Mouse (Mus musculus) c-Kit-positive CD71-positive TER-119-negative erythroid progenitor cells, embryonic 14.5 days (primary cell): ENCODE data around the gene Daxx.
A peak's percentile ranks its signal among the peaks of the same experiment; 100 is the strongest.

Source experiments
- DNase-seq: peaks from one replicate; pipeline ENCODE4 v3.0.0-alpha.2; 2013; ENCODE audit warnings: low read depth

The Daxx gene

GRCm38 (mm10) chr17:33921361-33921760, 12.1 kb downstream of the Daxx start:
- DNase-seq: no peak

- no peak for DNase-seq
Measured at GRCm38 (mm10) chr17:33924577-33925283, 15.5 kb downstream of the Daxx start.

GRCm38 (mm10) chr17:33925406-33926116, 16.3 kb downstream of the Daxx start:
- no peak for DNase-seq

- DNase-seq: no peak
Measured at GRCm38 (mm10) chr17:33926207-33926932, 17.2 kb downstream of the Daxx start.

- DNase-seq: no peak
Measured at GRCm38 (mm10) chr17:33928251-33928947, 19.2 kb downstream of the Daxx start.

- peak; percentile 89 for DNase-seq
Measured at GRCm38 (mm10) chr17:33929371-33930279, 20.4 kb downstream of the Daxx start, which contains the start of gene Rgl2. Gene Rgl2 (plus strand): TSS chr17:33929543.

GRCm38 (mm10) chr17:33930280-33931158, 21.3 kb downstream of the Daxx start:
- no peak for DNase-seq

GRCm38 (mm10) chr17:33931159-33931866, 22.1 kb downstream of the Daxx start:
- no peak for DNase-seq

- DNase-seq: no peak
Measured at GRCm38 (mm10) chr17:33931947-33932346, 22.7 kb downstream of the Daxx start.

- DNase-seq: no peak
Measured at GRCm38 (mm10) chr17:33932448-33932847, 23.2 kb downstream of the Daxx start.

GRCm38 (mm10) chr17:33932970-33933369, 23.8 kb downstream of the Daxx start:
- no peak for DNase-seq

GRCm38 (mm10) chr17:33935422-33936055, 26.3 kb downstream of the Daxx start:
- no peak for DNase-seq

- DNase-seq: no peak
Measured at GRCm38 (mm10) chr17:33936993-33937392, 27.8 kb downstream of the Daxx start.

- DNase-seq: no peak
Measured at GRCm38 (mm10) chr17:33938783-33939182, 29.6 kb downstream of the Daxx start.

GRCm38 (mm10) chr17:33940206-33940805, 31.1 kb downstream of the Daxx start, which contains the start of the genes Pfdn6 and Wdr46:
Gene Pfdn6 (minus strand): TSS chr17:33940343.
Gene Wdr46 (plus strand): TSS chr17:33940660.
- DNase-seq: peak; percentile 90

- no peak for DNase-seq
Measured at GRCm38 (mm10) chr17:33940981-33941380, 31.8 kb downstream of the Daxx start.

- DNase-seq: no peak
Measured at GRCm38 (mm10) chr17:33941381-33941780, 32.2 kb downstream of the Daxx start.

- DNase-seq: no peak
Measured at GRCm38 (mm10) chr17:33943454-33943853, 34.2 kb downstream of the Daxx start.
